Mouse (Mus musculus) frontal cortex, adult 2 months (tissue): ENCODE data around the gene Nfix. TPM values are rescaled to one million over a fixed set of nuclear protein-coding genes. Genes with fewer than 3 reads are reported as not detected.
A peak's percentile ranks its signal among the peaks of the same experiment; 100 is the strongest.
"Not testable (repeated sequence)": the region's sequence is repeated elsewhere in the genome, so short reads cannot be mapped to it uniquely, and the experiment has no call there.

Source experiments
- DNase-seq, 2 experiments: peaks; one replicate each; pipeline ENCODE4 v3.0.0; 2022; ENCODE audit warnings: low spot score in 1 of 2; ENCODE audit errors: extremely low spot score in 1 of 2
- polyA plus RNA-seq: library from polyadenylated mRNA; depleted of rRNA; stranded (reverse); fragments of >200 nt; gene quantifications from 2 replicates; pipeline ENCODE4 v1.2.3, GENCODE M21; 2012

Nfix gene
- polyA plus RNA-seq, 1 experiment = 51.3 TPM

DNA sequence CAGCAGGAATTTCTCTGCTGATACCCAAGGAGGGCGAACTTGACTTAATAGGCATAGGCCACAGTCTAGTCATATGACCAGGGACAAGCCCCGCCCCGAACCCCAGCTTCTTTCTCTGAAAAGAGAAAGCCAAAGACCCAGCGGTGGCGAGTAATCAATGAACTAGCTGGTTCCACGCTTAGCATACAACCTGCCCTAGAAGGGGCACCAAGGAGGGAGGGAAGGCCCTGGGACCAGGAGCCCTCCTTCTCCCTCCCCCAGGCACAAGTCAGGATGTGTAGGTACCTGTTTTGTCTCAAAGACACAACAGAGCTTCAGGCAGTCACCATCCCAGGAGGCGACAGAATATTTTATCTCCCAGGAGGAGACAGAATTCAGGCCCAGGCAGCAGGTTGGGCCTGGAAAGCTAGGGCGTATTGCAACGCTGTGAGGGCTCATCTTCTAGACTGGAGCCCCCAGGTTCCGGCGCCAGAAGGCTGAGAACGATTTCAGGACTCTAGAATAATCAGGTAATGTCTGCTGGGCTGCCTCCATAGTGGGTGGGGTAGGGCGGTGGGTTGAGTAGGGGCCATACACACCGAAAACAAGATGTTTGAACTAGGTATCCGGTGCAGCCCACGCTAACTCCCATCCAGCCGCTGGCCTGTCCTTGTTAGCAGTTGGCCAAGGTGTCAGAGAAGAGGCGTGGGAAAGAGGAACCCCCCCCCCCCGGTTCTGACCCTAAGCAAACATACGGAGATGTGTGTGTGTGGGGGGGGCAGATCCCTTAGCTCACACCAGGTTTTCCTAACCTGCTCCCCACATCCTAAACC, 113.7 kb downstream of the Nfix start, which contains the start of gene Trmt1:
Trmt1 (plus strand) TSS at position 117 of the 812 bp plus-strand sequence.
- peak in 1 of 2 experiments; percentile 61 for DNase-seq

DNA sequence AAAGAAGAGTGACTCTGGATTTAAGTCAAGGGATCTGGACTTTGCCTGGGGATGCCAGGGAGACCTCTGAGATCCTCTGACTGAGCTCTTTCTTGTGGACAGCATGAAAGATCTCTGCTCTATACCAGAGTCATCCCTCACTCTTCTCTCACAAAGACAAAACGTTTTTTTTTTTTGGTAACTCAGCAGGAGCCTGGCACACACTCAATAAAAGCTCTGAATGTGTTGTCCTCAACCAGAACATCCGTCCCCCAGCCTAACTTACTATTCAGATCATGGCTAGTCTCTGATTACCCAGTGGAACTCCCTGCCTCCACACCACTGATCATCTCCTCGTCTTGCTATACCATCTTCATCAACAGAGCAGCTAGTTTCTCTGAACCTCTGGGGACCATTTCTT, 115.6 kb downstream of the Nfix start:
- no peak for DNase-seq

- no peak for DNase-seq
These were observed 117.9 kb downstream of the Nfix start for GRCm38 (mm10) chr8:84682257-84682656.

- no peak for DNase-seq
These were observed 118.7 kb downstream of the Nfix start for GRCm38 (mm10) chr8:84681476-84681875.

- no peak for DNase-seq
These were observed 122.8 kb downstream of the Nfix start for GRCm38 (mm10) chr8:84677305-84677704.

- DNase-seq = not testable (repeated sequence)
These were observed 129.7 kb downstream of the Nfix start for GRCm38 (mm10) chr8:84670295-84671006.

- DNase-seq = no peak
These were observed 131.2 kb downstream of the Nfix start for GRCm38 (mm10) chr8:84668731-84669485.

GRCm38 (mm10) chr8:84668081-84668480, 132.1 kb downstream of the Nfix start:
- DNase-seq = no peak

DNA sequence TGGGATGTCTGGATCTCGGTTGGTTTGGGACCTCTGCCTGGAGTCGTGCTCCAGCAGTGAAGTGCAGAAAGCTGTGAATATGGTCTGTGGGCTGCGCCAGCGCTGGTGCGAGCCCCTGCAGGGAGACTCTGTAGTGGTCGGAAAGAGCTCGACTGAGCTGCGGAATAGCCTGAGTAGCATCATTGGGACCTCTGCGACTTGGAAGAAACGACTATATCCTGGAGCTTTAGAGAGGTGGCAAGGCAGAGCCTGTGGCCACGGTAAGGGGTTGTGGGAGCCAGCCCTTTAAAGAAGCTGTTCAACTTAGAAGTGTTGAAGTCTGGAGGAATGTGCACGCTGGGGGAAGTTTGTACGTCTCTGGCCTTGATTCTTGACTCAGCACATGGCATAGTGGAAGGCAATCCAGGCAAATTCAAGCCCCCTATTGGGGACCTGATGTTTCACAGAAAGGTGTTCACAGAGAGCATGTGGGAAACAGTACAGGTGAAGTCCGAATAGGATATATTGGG, 134.7 kb downstream of the Nfix start:
- no peak for DNase-seq

- DNase-seq = peak; percentile 65 to 83
These were observed 135.4 kb downstream of the Nfix start for GRCm38 (mm10) chr8:84664566-84665384.

- DNase-seq = peak; percentile 95 to 98
These were observed 136.4 kb downstream of the Nfix start for GRCm38 (mm10) chr8:84663483-84664327.

- DNase-seq = peak; percentile 91 to 97
These were observed 137.5 kb downstream of the Nfix start, which contains the start of gene Ier2 for GRCm38 (mm10) chr8:84662581-84663065. Gene Ier2, minus strand, starts transcription at chr8:84662852.

GRCm38 (mm10) chr8:84661961-84662571, 138.1 kb downstream of the Nfix start:
- no peak for DNase-seq

DNA sequence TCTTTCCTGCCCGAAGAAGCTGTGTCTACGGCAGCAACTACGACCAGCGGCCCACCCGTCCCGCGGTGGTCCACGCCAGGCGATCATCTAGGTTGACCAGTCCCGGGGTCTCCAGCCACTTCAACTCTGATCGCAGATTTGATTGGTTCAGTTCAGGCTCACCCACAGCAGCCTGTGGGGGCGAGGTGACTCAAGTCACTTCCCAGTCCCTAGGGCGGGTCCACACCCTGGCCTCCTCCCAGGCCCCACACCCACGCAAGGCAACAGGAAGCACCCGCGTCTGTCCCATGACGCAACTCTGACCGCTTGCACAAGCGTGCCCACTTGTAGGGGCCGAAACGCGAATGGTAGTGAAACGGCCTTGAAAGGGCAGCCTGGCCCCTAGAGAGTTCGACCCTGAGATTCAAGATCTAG, 138.7 kb downstream of the Nfix start:
- DNase-seq = peak in 1 of 2 experiments; percentile 54

- DNase-seq = no peak
These were observed 139.2 kb downstream of the Nfix start for GRCm38 (mm10) chr8:84660819-84661457.

DNA sequence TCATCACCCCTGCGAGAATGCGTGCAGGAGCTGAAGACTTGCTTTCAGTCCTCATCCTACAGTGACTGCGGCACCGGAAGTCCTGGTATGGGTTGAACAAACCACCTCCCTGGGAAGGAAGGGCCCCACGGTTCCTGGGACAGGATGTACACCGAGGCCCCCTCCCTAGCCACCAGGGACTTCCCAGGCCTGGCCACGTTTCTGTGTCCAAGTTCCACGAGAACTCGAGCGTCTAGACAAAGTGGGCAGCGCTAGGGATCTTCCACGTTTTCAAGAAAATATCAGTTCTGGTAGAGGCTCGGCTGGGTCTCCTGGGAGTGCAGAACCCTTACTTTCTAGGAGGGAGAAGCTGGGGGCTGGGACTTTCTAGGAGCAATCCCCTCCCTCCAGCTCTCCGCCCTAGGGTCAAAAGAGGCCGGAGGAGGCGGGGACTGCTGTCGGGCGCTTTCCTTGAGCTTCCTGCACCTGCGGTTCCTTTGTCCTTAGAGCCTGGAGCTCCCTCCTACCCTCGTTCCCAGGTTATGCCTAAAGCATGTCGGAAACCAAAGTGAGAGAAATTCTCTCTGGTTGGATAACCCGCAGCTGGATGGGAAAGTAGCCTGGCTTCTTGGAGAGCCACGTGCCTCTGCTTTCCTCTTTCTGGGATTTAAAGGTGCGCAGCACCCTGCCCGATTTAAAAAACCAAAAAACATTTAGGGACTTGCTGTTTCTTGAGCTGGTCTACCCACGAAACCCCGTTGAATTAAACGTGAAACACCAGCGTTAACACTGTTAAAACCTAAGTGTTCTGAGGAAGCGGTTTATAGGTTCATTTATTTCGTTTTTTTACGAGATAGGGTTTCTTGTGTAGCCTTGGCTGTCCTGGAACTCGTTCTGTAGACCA, 140.0 kb downstream of the Nfix start:
- DNase-seq = no peak

DNA sequence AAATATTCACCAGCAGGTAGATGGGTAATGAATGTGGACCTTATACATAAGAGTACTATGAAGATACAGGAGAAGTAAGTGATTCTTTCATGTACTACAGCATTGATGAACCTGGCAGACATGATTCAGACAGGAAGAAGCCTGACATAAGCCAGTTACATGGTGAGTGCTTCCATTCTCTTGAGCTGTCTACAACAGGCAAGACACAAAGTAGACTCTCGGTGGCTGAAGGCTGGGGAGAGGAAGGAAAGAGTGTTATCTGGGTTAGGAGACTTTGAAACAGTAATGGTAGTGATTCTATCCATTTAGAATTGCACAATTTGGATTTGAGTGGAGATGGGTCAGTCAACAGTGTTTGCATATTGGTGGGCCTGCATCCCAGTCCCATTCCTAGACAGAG, 141.2 kb downstream of the Nfix start:
- no peak for DNase-seq
